ENCODE assay signal across 8 mouse cellular contexts in the genomic region with DNA sequence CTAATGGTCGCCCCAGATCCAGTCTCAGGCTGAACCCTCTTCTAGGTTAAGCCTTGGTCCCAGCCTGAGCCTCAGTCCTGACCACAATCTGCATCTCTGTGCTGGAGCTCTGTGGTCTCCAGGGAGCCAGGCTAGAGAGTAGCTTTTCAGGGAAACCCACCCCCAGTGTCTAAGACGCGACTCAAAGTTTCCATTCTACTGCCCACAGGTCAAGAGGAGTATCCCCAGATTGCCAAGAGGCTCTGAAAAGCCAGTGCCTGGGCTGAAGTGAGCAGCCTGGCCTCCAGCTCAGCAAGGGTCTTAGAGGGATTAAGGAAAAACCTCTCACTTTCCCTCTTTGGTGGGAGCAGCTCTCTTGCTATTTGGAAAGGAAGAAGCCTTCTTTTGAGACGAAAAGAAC. TPM values are rescaled to one million over a fixed set of nuclear protein-coding genes. Genes with fewer than 3 reads are reported as not detected.
DNase-seq lines count a peak whose midpoint lies in the region; ATAC-seq lines count a peak whose summit lies in the region.

No protein-coding gene starts in this region.

- no peak overlapping the region for H3K9ac ChIP-seq in kidney, embryonic 16.5 days (replicated peaks; ENCODE audit: low read length)
- H3K9ac ChIP-seq in embryonic facial prominence, embryonic 11.5 days (replicated peaks; ENCODE audit: low read length): no peak overlapping the region
- H3K9ac ChIP-seq in intestine, embryonic 15.5 days: peak overlapping the region; percentile 48; the same call in 1 of the 2 replicates
- H3K9ac ChIP-seq in neural tube, embryonic 12.5 days: no peak overlapping the region

- 27% methylated on average over 4 of the region's 4 CpGs for WGBS in kidney, embryonic 16.5 days
- WGBS in embryonic facial prominence, embryonic 11.5 days: 11% methylated on average over 4 of the region's 4 CpGs
- 41% methylated on average over 4 of the region's 4 CpGs for WGBS in intestine, embryonic 15.5 days
- 34% methylated on average over 4 of the region's 4 CpGs for WGBS in neural tube, embryonic 12.5 days

- peak overlapping the region; percentile 42 for H3K4me3 ChIP-seq in kidney, embryonic 16.5 days (ENCODE audit: low read length)
- H3K4me3 ChIP-seq in embryonic facial prominence, embryonic 11.5 days (ENCODE audit: low read depth, low read length): no peak overlapping the region
- H3K4me3 ChIP-seq in intestine, embryonic 15.5 days (replicated peaks): peak overlapping the region; percentile 39
- no peak overlapping the region for H3K4me3 ChIP-seq in neural tube, embryonic 12.5 days

- H3K9me3 ChIP-seq in kidney, embryonic 16.5 days (ENCODE audit: low read length): no peaks in the 10 kb centered on the region
- H3K9me3 ChIP-seq in embryonic facial prominence, embryonic 11.5 days (replicated peaks; ENCODE audit: control insufficient read depth, low read length): no peaks in the 10 kb centered on the region
- H3K9me3 ChIP-seq in intestine, embryonic 15.5 days: no peaks in the 10 kb centered on the region
- no peaks in the 10 kb centered on the region for H3K9me3 ChIP-seq in neural tube, embryonic 12.5 days

- no peaks in the 10 kb centered on the region for H3K36me3 ChIP-seq in kidney, embryonic 16.5 days (ENCODE audit: insufficient read depth, low read length)
- H3K36me3 ChIP-seq in embryonic facial prominence, embryonic 11.5 days (replicated peaks; ENCODE audit: control insufficient read depth, insufficient read depth, low read depth, low read length): no peaks in the 10 kb centered on the region
- no peaks in the 10 kb centered on the region for H3K36me3 ChIP-seq in intestine, embryonic 15.5 days
- no peaks in the 10 kb centered on the region for H3K36me3 ChIP-seq in neural tube, embryonic 12.5 days

- ATAC-seq in kidney, embryonic 16.5 days (ENCODE audit: low FRiP score, low TSS enrichment): peak; percentile 14; the same call in 1 of the 2 replicates
- ATAC-seq in embryonic facial prominence, embryonic 11.5 days (replicated peaks; ENCODE audit: insufficient number of reproducible peaks, low FRiP score, low TSS enrichment, low read depth): no peak
- ATAC-seq in intestine, embryonic 15.5 days: no peak
- no peak for ATAC-seq in neural tube, embryonic 12.5 days (ENCODE audit: low FRiP score, low read depth)
- ATAC-seq in erythroid progenitor cell, adult 5-6 weeks (replicated peaks; ENCODE audit: low FRiP score, poor library complexity, severe bottlenecking): no peak

- H3K27ac ChIP-seq in kidney, embryonic 16.5 days (ENCODE audit: low read length): no peak overlapping the region
- H3K27ac ChIP-seq in embryonic facial prominence, embryonic 11.5 days (replicated peaks; ENCODE audit: low read depth, low read length): no peak overlapping the region
- no peak overlapping the region for H3K27ac ChIP-seq in intestine, embryonic 15.5 days
- no peak overlapping the region for H3K27ac ChIP-seq in neural tube, embryonic 12.5 days

- peak overlapping the region; percentile 65 for H3K4me2 ChIP-seq in kidney, embryonic 16.5 days (replicated peaks; ENCODE audit: low read depth, low read length)
- peak overlapping the region; percentile 51; the same call in 1 of the 2 replicates for H3K4me2 ChIP-seq in embryonic facial prominence, embryonic 11.5 days (ENCODE audit: low read depth, low read length)
- H3K4me2 ChIP-seq in intestine, embryonic 15.5 days (replicated peaks): peak overlapping the region; percentile 79
- peak overlapping the region; percentile 63 for H3K4me2 ChIP-seq in neural tube, embryonic 12.5 days (replicated peaks)

- DNase-seq in kidney, postnatal 4 days: no peak
- no peak for DNase-seq in embryonic facial prominence, embryonic 11.5 days (ENCODE audit: low spot score)
- no peak for DNase-seq in frontal cortex, postnatal 10 days (ENCODE audit: low spot score in 2 of 2)
- no peak for DNase-seq in right cerebral cortex, postnatal 14 days

- peaks cover 3% of the 10 kb centered on the region; the same call in 1 of the 2 replicates for H3K27me3 ChIP-seq in kidney, embryonic 16.5 days (ENCODE audit: insufficient read depth, low read length)
- no peaks in the 10 kb centered on the region for H3K27me3 ChIP-seq in embryonic facial prominence, embryonic 11.5 days (ENCODE audit: control insufficient read depth, insufficient read depth, low read length)
- H3K27me3 ChIP-seq in intestine, embryonic 15.5 days (replicated peaks): no peaks in the 10 kb centered on the region
- no peaks in the 10 kb centered on the region for H3K27me3 ChIP-seq in neural tube, embryonic 12.5 days (replicated peaks)

- no peaks in the 10 kb centered on the region for H3K4me1 ChIP-seq in kidney, embryonic 16.5 days (ENCODE audit: insufficient read depth, low read length)
- H3K4me1 ChIP-seq in embryonic facial prominence, embryonic 11.5 days (ENCODE audit: control insufficient read depth, insufficient read depth, low read length): no peaks in the 10 kb centered on the region
- H3K4me1 ChIP-seq in intestine, embryonic 15.5 days (replicated peaks): no peaks in the 10 kb centered on the region
- H3K4me1 ChIP-seq in neural tube, embryonic 12.5 days: no peaks in the 10 kb centered on the region

RNA-seq across cellular contexts. Expression of a gene that starts 0.6 kb away (rescaled TPM):
- polyA plus RNA-seq in kidney, embryonic 16.5 days (2015; fragmentation: Nextera tagmentation; extraction: Ambion mirVana): 5.1 and 5.8 TPM in 2 replicates
- polyA plus RNA-seq in embryonic facial prominence, embryonic 11.5 days (2014; fragmentation: Nextera tagmentation; extraction: Ambion mirVana): 2.9 and 3.2 TPM in 2 replicates
- 13.0 and 13.9 TPM in 2 replicates for polyA plus RNA-seq in intestine, embryonic 15.5 days (2015; fragmentation: Nextera tagmentation; extraction: Ambion mirVana)
- polyA plus RNA-seq in neural tube, embryonic 12.5 days (2016; fragmentation: Nextera tagmentation; extraction: Ambion mirVana): 1.3 TPM in 2 replicates
- total RNA-seq in erythroid progenitor cell, adult 5-6 weeks (2015; ENCODE audit: low replicate concordance): 18.0 and 23.5 TPM in 2 replicates
- 5.1 and 10.3 TPM in 2 replicates for total RNA-seq in erythroid progenitor cell, adult 5-6 weeks (2017; ENCODE audit: low replicate concordance)

RNA-seq across cellular contexts. Expression of a gene that starts 51.1 kb away (rescaled TPM):
- 105 and 106 TPM in 2 replicates for polyA plus RNA-seq in kidney, embryonic 16.5 days (2015; fragmentation: Nextera tagmentation; extraction: Ambion mirVana)
- polyA plus RNA-seq in embryonic facial prominence, embryonic 11.5 days (2014; fragmentation: Nextera tagmentation; extraction: Ambion mirVana): 95.9 and 97.1 TPM in 2 replicates
- polyA plus RNA-seq in intestine, embryonic 15.5 days (2015; fragmentation: Nextera tagmentation; extraction: Ambion mirVana): 95.1 and 102 TPM in 2 replicates
- polyA plus RNA-seq in neural tube, embryonic 12.5 days (2016; fragmentation: Nextera tagmentation; extraction: Ambion mirVana): 56.0 and 58.8 TPM in 2 replicates
- total RNA-seq in erythroid progenitor cell, adult 5-6 weeks (2015; ENCODE audit: low replicate concordance): 23.4 and 33.5 TPM in 2 replicates
- 15.8 and 31.9 TPM in 2 replicates for total RNA-seq in erythroid progenitor cell, adult 5-6 weeks (2017; ENCODE audit: low replicate concordance)

RNA-seq across cellular contexts. Expression of a gene that starts 56.8 kb away (rescaled TPM):
- polyA plus RNA-seq in kidney, embryonic 16.5 days (2015; fragmentation: Nextera tagmentation; extraction: Ambion mirVana): 2.3 TPM in 2 replicates
- polyA plus RNA-seq in embryonic facial prominence, embryonic 11.5 days (2014; fragmentation: Nextera tagmentation; extraction: Ambion mirVana): 9.1 and 9.4 TPM in 2 replicates
- 5.5 and 7.4 TPM in 2 replicates for polyA plus RNA-seq in intestine, embryonic 15.5 days (2015; fragmentation: Nextera tagmentation; extraction: Ambion mirVana)
- 48.7 and 53.6 TPM in 2 replicates for polyA plus RNA-seq in neural tube, embryonic 12.5 days (2016; fragmentation: Nextera tagmentation; extraction: Ambion mirVana)
- not detected in 2 replicates for total RNA-seq in erythroid progenitor cell, adult 5-6 weeks (2015; ENCODE audit: low replicate concordance)
- total RNA-seq in erythroid progenitor cell, adult 5-6 weeks (2017; ENCODE audit: low replicate concordance): not detected in 2 replicates

Comparison
In these comparisons a context has a peak if more than half of its experiments do, and no peak if none do; other contexts are left out.
1. H3K4me3 ChIP-seq: peak in kidney, embryonic 16.5 days (single experiment) and intestine, embryonic 15.5 days (single experiment); none in embryonic facial prominence, embryonic 11.5 days (single experiment) and neural tube, embryonic 12.5 days (single experiment).
2. Peak in every context shown above with its lines, with median percentiles within 50 percentile points of each other: H3K4me2 ChIP-seq.